In genomic region chr10:115350810-115351397, GRCm38 (mm10) we compare ENCODE assay signal across 16 mouse cellular contexts. TPM values are rescaled to one million over a fixed set of nuclear protein-coding genes. Genes with fewer than 3 reads are reported as not detected.
DNase-seq lines count a peak whose midpoint lies in the region; ATAC-seq and TF ChIP-seq lines count a peak whose summit lies in the region.
"Had no signal": no experiment of that assay in that cellular context is flagged by ENCODE, and none has a peak within 500 bp of the region (broad histone marks: within the 10 kb centered on the region; RNA-seq: fewer than 3 reads in every experiment).

No protein-coding gene starts in this region.

- H3K36me3 ChIP-seq in ES-E14 (ENCODE audit: control insufficient read depth, insufficient read depth, low read length, poor library complexity, severe bottlenecking) = peaks cover 2% of the 10 kb centered on the region; the same call in 1 of the 2 replicates

- no peak overlapping the region for H3K27ac ChIP-seq in ES-E14 (ENCODE audit: insufficient read depth, low read depth, low read length, poor library complexity, severe bottlenecking)
- H3K27ac ChIP-seq: forebrain, embryonic 15.5 days; hindbrain, embryonic 14.5 days; limb, embryonic 10.5 days; midbrain, embryonic 12.5 days had no signal

- H3K4me3 ChIP-seq in ES-E14 (ENCODE audit: insufficient read depth in 1 of 2, low read depth in 1 of 2, low read length in 2 of 2, poor library complexity in 1 of 2, severe bottlenecking in 1 of 2) = 0 out of 4 replicates have a peak overlapping the region, but pooled peaks of 1 of the 2 experiments have one; percentile 32
- H3K4me3 ChIP-seq: forebrain, embryonic 15.5 days; limb, embryonic 10.5 days; midbrain, embryonic 12.5 days had no signal

- peaks cover 12 to 14% of the 10 kb centered on the region in 2 experiments for H3K4me1 ChIP-seq in ES-E14 (ENCODE audit: control insufficient read depth in 2 of 2, insufficient read depth in 2 of 2, low read length in 2 of 2, poor library complexity in 1 of 2)
- H3K4me1 ChIP-seq: limb, embryonic 10.5 days; midbrain, embryonic 12.5 days had no signal

- no peak overlapping the region for H3K9ac ChIP-seq in ES-E14 (ENCODE audit: insufficient read depth, low read depth, low read length, poor library complexity, severe bottlenecking)
- H3K9ac ChIP-seq: forebrain, embryonic 15.5 days; hindbrain, embryonic 14.5 days; midbrain, embryonic 12.5 days had no signal

- DNase-seq in 3T3-L1 (ENCODE audit: low read depth, low spot score) (peak; percentile 28), ES-E14 (ENCODE audit: low read depth, low spot score) (peak; percentile 30), liver (peak; percentile 26)
- DNase-seq in urinary bladder, postnatal 10 days (ENCODE audit: low spot score) = no peak
- DNase-seq in cerebellum, adult 18-20 months = no peak
- no peak for DNase-seq in thymus, adult 18-20 months
- DNase-seq: cerebellum, adult 11 months; heart, adult 18-20 months; kidney, adult 9 months; layer of hippocampus, postnatal 36 days; thymus, postnatal 4 days had no signal

- peak; percentile 63 for ATAC-seq in megakaryocyte, adult 5-6 weeks (ENCODE audit: poor library complexity, severe bottlenecking)
- ATAC-seq: forebrain, embryonic 15.5 days had no signal

- in situ Hi-C loops in ES-E14 (cut with MboI; ENCODE audit: low sequenced_read_pairs in 2 of 2, unreplicated experiment in 2 of 2) = no loop called here

- H3K9me3 ChIP-seq in ES-E14 (ENCODE audit: control insufficient read depth, insufficient read depth, low read depth, low read length) = no peaks in the 10 kb centered on the region
- H3K9me3 ChIP-seq: forebrain, embryonic 15.5 days; limb, embryonic 10.5 days; midbrain, embryonic 12.5 days had no signal

TF ChIP-seq in ES-E14, 5 proteins besides CTCF, POLR2A, EP300 and RAD21:
- no peak for TF ChIP-seq MAFK (IDR thresholded peaks at IDR 0.05; ENCODE audit: insufficient read depth, low read depth, low read length)
- TF ChIP-seq CHD2 (IDR thresholded peaks at IDR 0.05; ENCODE audit: low read depth, low read length) = no peak
- TF ChIP-seq HCFC1 (IDR thresholded peaks at IDR 0.05; ENCODE audit: borderline replicate concordance, insufficient read depth, low read length) = no peak
- TF ChIP-seq ZNF384 (IDR thresholded peaks at IDR 0.05; ENCODE audit: low read depth, low read length) = no peak
- TF ChIP-seq ZC3H11A (IDR thresholded peaks at IDR 0.05; ENCODE audit: borderline replicate concordance, low read depth, low read length) = no peak

RNA-seq across cellular contexts. Expression of gene Tmem19, which starts 11.4 kb away (rescaled TPM):
- 30.9 and 43.2 TPM in 2 replicates for total RNA-seq in ES-E14 (2012; rRNA removed)
- total RNA-seq in megakaryocyte, adult 5-6 weeks (2015) = 16.6 and 22.8 TPM in 2 replicates
- 20.2 and 25.6 TPM in 2 replicates for total RNA-seq in megakaryocyte, adult 5-6 weeks (2017)

RNA-seq across cellular contexts. Expression of gene Thap2, which starts 33.3 kb away (rescaled TPM):
- 4.4 and 7.5 TPM in 2 replicates for total RNA-seq in ES-E14 (2012; rRNA removed)
- 5.5 and 5.8 TPM in 2 replicates for total RNA-seq in megakaryocyte, adult 5-6 weeks (2015)
- total RNA-seq in megakaryocyte, adult 5-6 weeks (2017) = 5.6 and 5.7 TPM in 2 replicates

RNA-seq across cellular contexts. Expression of gene Zfc3h1, which starts 33.9 kb away (rescaled TPM):
- total RNA-seq in ES-E14 (2012; rRNA removed) = 27.0 and 31.3 TPM in 2 replicates
- total RNA-seq in megakaryocyte, adult 5-6 weeks (2015) = 56.7 and 65.8 TPM in 2 replicates
- 46.7 and 47.7 TPM in 2 replicates for total RNA-seq in megakaryocyte, adult 5-6 weeks (2017)

RNA-seq across cellular contexts. Expression of gene Rab21, which starts 35.5 kb away (rescaled TPM):
- 15.8 and 17.1 TPM in 2 replicates for total RNA-seq in ES-E14 (2012; rRNA removed)
- 88.2 and 97.4 TPM in 2 replicates for total RNA-seq in megakaryocyte, adult 5-6 weeks (2015)
- 49.3 and 53.4 TPM in 2 replicates for total RNA-seq in megakaryocyte, adult 5-6 weeks (2017)

Comparison
In these comparisons a context has a peak if more than half of its experiments do, and no peak if none do; other contexts are left out.
1. DNase-seq: peak in 3T3-L1 (single experiment), ES-E14 (single experiment) and liver (single experiment); none in urinary bladder, postnatal 10 days (single experiment), cerebellum, adult 18-20 months (0 of 2) and thymus, adult 18-20 months (0 of 2).